Mouse (Mus musculus): ENCODE results near the gene Bach2.

Bach2 gene

GRCm38 (mm10) chr4:32538088-32538487 lies 299.5 kb downstream of the Bach2 start:
- peak; percentile 51 to 65 for DNase-seq

DNA sequence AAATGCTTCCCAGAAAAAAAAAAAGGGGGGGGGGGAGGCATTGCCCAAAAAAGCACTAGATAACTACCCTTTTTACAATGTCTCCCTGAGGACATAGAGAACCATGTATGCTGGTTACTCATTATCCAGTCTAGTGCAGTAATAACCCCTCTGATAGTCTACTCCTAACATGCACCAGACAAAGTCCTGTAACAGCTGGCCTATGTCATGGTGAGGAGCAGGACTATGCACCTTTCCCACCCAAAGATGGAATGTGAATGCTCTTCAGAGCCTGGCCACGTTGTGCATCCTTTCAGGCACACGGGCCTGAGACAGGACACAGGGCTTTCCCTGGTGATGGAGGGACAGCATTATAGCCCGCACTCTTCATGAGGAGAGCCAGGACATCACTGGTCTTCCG lies 299.9 kb downstream of the Bach2 start:
- peak; percentile 38 to 48 for DNase-seq

GRCm38 (mm10) chr4:32538987-32539386 lies 300.4 kb downstream of the Bach2 start:
- no peak for DNase-seq

- no peak for DNase-seq
These were observed 306.4 kb downstream of the Bach2 start for GRCm38 (mm10) chr4:32544821-32545545.

- DNase-seq: no peak
These were observed 306.9 kb downstream of the Bach2 start for GRCm38 (mm10) chr4:32545548-32545947.

DNA sequence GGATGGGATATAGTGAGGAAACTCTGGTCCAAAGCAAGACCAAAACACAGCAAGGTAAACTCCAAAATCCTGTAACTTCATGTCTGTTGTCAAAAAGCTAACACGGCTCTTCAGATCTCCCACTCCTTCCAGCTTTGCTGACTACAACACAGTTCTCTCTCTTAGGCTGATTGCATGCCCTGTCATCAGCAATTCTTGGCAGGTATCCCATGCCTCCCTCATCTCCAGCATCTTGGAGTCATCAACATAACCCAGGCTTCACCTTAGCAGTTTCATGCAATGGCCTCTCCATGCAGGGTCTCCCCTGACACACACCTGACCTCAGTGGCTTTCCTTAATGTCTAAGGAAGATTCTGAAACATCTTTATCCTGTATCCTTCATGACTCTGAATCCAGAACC lies 310.5 kb downstream of the Bach2 start:
- DNase-seq: no peak

GRCm38 (mm10) chr4:32551337-32551736 lies 312.7 kb downstream of the Bach2 start:
- DNase-seq: peak in 1 of 2 experiments; percentile 46

DNA sequence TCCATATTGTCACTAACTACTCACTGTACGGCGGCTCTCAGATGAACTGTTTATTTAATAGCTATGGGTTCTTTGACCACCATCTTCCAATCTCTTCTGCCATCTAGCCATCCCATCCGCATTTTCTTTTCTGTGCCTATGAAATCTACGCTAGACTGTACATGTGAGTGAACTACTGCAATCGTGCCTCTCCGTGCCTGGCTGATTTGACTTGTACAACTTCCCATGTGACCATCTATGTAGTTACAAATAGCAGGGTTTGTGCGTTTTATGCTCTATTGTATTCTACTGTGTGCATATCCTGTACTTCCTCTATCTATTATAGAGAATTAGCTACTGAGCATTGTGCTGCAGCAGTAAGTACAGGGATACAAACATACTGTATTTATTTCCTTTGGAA lies 316.9 kb downstream of the Bach2 start:
- DNase-seq: no peak

- DNase-seq: no peak
These were observed 321.6 kb downstream of the Bach2 start for GRCm38 (mm10) chr4:32560246-32560645.

GRCm38 (mm10) chr4:32560724-32561554 lies 322.3 kb downstream of the Bach2 start:
- DNase-seq: no peak

DNA sequence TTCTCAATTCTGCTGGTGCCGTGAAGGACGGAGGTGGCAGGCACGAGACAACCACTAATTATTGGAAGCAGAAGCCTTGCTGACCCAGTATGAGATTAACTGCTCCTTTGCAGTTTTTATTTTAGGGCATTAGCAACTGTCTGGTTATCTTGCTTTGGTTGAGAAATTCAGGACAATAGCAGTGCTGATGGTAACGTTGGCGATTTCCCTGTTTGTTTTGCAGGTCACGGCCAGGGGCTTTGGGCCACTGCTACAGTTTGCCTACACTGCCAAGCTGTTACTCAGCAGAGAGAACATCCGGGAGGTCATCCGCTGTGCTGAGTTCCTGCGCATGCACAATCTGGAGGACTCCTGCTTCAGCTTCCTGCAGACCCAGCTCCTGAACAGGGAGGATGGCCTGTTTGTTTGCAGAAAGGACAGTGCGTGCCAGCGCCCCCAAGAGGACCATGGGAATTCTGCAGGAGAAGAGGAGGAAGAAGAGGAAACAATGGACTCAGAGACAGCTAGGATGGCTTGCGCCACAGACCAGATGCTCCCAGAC lies 323.0 kb downstream of the Bach2 start:
- peak; percentile 27 to 43 for DNase-seq

- DNase-seq: no peak
These were observed 323.9 kb downstream of the Bach2 start for GRCm38 (mm10) chr4:32562319-32563115.

DNA sequence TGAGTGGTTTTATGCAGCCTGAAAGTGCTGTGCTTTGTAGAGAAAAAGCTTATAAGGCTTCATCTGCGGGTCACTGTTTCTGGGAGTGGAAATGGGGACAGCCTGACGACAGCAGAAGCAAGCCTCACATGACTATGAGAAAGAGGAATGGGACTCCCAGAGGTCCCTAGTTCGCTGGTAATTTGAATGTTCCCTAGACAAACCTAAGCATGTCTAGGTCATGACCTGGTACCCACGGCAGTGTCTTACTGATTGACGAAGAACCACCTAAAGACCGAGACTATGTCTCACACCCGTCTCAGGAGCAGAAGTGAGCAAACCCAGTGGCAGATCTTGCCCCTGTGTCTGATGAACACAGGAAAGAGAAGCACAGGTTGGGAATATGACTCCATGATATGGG lies 325.8 kb downstream of the Bach2 start:
- no peak for DNase-seq

GRCm38 (mm10) chr4:32564918-32565317 lies 326.3 kb downstream of the Bach2 start:
- DNase-seq: no peak

- DNase-seq: no peak
These were observed 330.4 kb downstream of the Bach2 start for GRCm38 (mm10) chr4:32569054-32569453.

DNA sequence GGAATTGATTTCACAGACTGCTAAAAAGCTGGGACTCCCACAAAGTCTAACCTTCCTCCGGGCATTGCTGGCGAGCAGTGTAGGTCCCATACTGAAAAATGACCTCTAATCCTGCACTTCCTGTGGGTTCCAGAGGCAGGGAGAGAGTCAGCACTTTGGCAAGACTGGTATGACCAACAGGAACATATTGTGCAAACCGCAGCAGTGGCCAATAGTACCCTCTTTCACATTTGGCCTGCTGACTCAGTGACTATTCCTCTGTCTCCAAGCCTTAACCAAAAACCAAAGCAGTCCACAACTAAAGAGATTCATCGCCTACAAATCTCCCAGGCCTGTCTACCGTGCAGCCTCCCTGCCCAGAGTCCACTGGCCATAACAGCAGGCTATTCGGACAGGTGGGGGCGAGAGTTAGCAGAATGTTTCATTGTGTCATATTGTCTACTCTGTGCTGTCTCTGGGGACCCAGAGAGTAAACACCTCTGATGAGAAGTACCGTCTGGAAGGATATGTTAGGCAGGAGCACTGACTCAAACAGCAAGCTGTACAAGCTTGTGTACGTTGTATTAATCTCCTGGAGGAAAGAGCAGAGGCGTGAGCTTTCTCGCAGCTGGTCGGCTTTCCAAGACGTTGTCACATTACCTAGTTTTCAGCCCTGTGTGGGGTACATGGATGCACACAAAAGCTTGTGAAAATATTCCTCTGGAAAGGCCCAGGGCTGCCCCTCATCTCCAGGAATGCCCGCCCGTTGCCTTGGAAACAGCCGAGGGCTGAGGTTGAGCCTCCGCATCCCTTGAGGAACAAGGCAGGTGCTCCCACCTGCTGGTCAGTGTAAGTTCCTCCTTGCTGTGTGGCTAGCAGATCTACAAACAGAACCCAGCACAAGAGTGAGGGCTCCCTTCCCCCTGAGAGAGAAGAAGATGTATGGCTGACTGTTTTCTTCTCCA lies 331.7 kb downstream of the Bach2 start:
- DNase-seq: peak; percentile 28 to 29

DNA sequence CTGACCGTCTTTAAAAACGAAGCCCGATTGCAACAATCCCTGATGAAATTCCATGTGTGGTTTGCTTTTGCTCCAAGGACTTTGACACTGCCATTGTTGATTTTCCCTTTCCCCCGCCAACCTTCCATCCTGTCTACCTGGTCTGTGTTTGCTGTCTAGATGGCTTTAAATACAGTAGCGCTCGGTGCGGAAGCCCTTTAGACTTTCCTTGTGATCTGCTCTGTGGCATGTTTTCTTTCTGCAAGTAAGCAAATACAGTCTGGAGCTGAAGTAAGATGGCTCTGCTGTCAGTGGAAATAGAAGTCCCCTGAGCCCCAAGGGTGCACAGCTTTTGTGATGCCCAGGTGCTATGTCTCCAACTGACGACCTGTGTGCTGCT lies 332.3 kb downstream of the Bach2 start:
- DNase-seq: no peak

DNA sequence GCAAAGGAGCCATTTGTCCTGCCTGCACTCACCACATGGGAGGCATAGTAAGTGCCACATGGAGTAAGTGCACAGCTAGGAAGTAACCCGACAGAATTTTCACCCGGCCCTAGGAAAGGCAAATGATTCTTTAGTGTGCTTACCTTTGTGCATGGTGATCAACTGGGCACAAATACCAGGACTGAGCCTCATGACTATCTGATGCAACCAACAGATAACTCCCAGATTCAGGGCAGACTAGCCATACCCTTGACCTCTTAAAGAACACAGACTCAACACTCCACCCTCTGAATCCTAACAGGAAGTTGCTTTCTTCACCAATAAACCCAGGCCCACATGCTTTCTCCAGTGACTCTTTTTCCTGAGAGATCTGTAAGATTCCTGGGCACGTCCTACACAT lies 332.8 kb downstream of the Bach2 start:
- DNase-seq: no peak

DNA sequence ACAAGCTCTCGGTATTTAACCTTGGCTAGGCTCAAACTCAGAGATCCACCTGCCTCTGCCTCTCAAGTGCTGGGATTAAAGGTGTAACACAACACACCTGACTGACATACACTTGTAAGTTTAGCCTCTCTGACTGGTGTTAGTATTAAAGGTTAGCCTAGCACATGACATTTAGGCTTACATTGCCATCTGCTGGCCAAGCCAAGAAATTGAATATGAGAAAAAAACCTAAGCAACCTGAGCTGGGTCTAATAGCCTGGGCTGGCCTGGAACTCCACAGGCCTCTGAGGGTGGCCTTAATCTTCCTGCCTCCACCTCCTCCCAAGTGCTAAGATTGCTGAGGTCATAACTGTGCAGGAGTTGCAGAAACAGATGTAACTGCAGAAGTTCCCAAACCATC lies 333.5 kb downstream of the Bach2 start:
- peak; percentile 20 to 32 for DNase-seq

- peak in 1 of 2 experiments; percentile 20 for DNase-seq
These were observed 335.0 kb downstream of the Bach2 start for GRCm38 (mm10) chr4:32573586-32573985.

DNA sequence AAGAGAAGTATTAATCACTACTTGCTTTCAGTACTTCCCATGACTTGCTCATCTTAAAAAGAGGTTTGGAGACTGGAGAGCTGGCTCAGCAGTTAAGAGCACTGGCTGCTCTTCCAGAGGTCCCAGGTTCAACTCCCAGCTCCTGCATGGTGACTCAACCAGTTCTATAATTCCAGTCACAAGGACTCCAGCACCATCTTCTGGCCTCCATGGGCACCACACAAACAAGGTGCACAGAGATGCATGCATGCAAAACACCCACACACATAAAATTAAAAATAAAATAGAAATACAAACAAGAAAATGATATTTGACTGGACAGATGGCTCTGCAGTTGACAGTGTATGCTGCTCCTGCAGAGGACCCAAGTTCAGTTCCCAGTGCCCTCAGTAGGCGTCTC lies 336.0 kb downstream of the Bach2 start:
- DNase-seq: no peak

- DNase-seq: no peak
These were observed 336.6 kb downstream of the Bach2 start for GRCm38 (mm10) chr4:32575165-32575564.
